Mouse (Mus musculus): ENCODE data around the gene Olfr1294. TPM values are rescaled to one million over a fixed set of nuclear protein-coding genes. Genes with fewer than 3 reads are reported as not detected.

Olfr1294 gene
- not detected for total RNA-seq (2021)
- long read RNA-seq, experiment 1 = 0 reads
- long read RNA-seq, experiment 2 = 0 reads

DNA sequence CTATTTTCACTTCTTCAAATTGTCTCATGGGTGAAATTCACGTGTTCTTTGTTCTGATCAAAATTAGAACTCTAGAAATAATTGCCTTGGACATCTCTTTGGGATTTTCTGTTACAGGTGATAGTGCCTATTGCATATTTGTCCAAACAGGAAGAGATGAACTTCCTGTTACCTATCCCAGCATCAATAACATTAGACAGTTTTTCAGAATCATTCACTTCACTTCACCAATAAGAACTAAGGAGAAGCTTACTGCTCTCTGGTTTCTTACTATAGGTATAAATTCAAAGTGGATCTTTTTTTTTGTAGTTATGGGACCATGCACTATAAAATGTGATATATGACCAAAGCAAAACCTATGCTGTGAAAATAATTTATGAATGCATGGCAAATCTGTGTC, at the start of gene Olfr1294:
Gene Olfr1294 (minus strand): TSS at position 101 of the 400 bp plus-strand sequence.
- DNase-seq = no peak

DNA sequence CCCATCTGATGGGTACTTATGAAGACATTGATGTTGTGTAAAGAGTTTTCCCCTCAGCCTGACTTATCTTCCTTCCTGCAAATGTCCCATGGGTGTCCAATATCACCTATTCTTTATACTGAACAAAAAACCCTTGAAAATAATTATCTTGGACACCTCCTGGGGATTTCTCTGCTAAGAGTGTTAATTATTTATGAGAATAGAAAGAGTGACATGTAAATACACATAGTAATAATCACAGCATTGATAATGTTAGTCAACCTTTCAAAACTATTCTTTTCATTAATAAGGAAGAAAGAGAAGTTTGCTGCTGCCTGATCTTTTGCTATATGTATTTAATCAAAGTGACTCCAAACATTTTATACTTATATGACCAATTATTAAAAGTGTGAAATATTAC, 29.5 kb upstream of the Olfr1294 start, which contains the start of gene Olfr1295:
Gene Olfr1295 (minus strand): TSS at position 101 of the 400 bp plus-strand sequence.
- no peak for DNase-seq

DNA sequence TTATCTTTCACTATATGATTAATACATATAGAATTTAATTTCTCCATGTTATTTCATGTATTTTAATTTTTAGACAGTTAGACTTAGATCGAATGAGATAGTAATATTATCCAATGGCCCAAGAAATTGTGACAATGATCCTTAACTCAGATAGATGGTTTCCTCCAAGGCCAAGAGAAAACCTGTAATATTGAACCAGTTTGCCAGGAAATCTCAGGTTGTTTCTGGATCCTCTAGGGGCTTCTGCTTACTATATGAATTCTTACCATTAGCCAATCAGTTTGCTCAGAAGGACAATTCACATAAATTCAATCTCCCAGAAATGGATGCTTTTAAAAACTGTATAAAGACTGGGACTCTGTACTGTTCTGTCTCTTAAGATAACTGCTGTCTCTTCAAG, 15.2 kb downstream of the Olfr1294 start, which contains the start of gene Olfr1293-ps:
Gene Olfr1293-ps (plus strand): TSS at position 301 of the 400 bp plus-strand sequence.
- no peak for DNase-seq

DNA sequence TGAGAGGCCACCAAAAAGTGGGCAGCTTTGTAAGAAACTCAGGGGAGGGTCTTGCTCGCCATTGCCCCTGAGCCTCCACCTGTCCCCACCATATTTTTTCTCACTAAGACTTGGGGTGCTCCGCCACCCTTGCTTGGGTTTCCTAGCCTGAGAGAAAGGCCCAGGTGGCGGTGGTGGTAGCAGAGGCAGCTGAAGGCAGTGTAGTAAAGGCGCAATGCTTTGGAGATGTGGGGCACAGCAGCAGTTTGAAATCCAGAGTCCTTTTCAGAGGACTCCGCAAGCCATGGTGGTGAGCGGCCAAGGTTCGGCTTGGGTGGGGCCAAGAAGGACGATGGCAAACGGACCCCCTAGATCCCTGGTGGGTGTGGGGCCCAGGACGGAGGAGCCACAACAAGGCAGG, 22.6 kb downstream of the Olfr1294 start:
- DNase-seq = no peak

DNA sequence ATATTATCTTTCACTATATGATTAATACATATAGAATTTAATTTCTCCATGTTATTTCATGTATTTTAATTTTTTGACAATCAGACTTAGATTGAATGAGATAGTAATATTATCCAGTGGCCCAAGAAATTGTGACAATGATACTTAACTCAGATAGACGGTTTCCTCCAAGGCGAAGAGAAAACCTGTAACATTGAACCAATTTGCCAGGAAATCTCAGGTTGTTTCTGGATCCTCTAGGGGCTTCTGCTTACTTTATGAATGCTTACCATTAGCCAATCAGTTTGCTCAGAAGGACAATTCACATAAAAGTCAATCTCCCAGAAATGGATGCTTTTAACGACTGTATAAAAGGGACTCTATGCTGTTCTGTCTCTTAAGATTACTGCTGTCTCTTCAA, 43.2 kb downstream of the Olfr1294 start, which contains the start of gene Olfr1291-ps1:
Gene Olfr1291-ps1 (plus strand): TSS at position 301 of the 400 bp plus-strand sequence.
- DNase-seq = no peak

DNA sequence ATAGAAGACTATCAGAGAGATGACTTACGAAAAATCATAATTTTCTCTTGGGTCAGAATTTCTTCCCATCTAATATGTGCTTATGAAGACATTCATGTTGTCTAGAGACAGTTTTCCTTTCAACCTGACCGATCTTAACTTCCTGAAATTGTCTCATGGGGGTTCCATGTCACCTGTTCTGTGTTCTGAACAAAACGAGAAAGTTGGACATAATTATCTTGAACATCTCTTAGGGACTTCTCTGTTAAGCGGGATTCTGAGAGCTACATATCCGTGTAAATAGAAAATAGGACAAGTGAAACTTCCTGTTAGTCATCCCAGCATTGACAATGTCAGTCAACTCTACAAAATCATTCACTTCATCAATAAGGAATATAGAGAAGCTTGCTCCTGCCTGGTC, 46.4 kb downstream of the Olfr1294 start, which contains the start of gene Olfr1290:
Gene Olfr1290 (minus strand): TSS at position 101 of the 400 bp plus-strand sequence.
- DNase-seq = no peak

Other genes starting within 250 kb of the Olfr1294 start
- gene Olfr1279, start 239.7 kb downstream of the Olfr1294 start, total RNA-seq (2021) = not detected
- not detected for gene Olfr1280, start 226.3 kb downstream of the Olfr1294 start, total RNA-seq (2021)
- not detected for gene Olfr1281, start 213.8 kb downstream of the Olfr1294 start, total RNA-seq (2021)
- not detected for gene Olfr1282, start 204.2 kb downstream of the Olfr1294 start, total RNA-seq (2021)
- gene Olfr1283, start 173.5 kb downstream of the Olfr1294 start, total RNA-seq (2021) = not detected
- not detected for gene Olfr1284, start 164.8 kb downstream of the Olfr1294 start, total RNA-seq (2021)
- gene Olfr1286, start 117.2 kb downstream of the Olfr1294 start, total RNA-seq (2021) = not detected
- gene Olfr1287, start 91.1 kb downstream of the Olfr1294 start, total RNA-seq (2021) = not detected
- not detected for gene Olfr1288, start 66.2 kb downstream of the Olfr1294 start, total RNA-seq (2021)
- gene Olfr1289, start 59.5 kb downstream of the Olfr1294 start, total RNA-seq (2021) = not detected
- gene Olfr1290, start 46.5 kb downstream of the Olfr1294 start, total RNA-seq (2021) = not detected
- gene Olfr1291-ps1, start 43.1 kb downstream of the Olfr1294 start, total RNA-seq (2021) = not detected
- gene Olfr1293-ps, start 15.1 kb downstream of the Olfr1294 start, total RNA-seq (2021) = not detected
- not detected for gene Olfr1295, start 29.4 kb upstream of the Olfr1294 start, total RNA-seq (2021)
- not detected for gene Olfr1297, start 86.2 kb upstream of the Olfr1294 start, total RNA-seq (2021)
- not detected for gene Olfr1298, start 108.9 kb upstream of the Olfr1294 start, total RNA-seq (2021)
- not detected for gene Olfr1299, start 121.1 kb upstream of the Olfr1294 start, total RNA-seq (2021)
- not detected for gene Olfr1301, start 210.7 kb upstream of the Olfr1294 start, total RNA-seq (2021)
- gene Olfr1302, start 237.1 kb upstream of the Olfr1294 start, total RNA-seq (2021) = not detected